Mouse (Mus musculus) urinary bladder, postnatal 4 days (tissue): ENCODE measurements around the gene Pnkp.

Experiments
- DNase-seq, 2 experiments: peaks; one replicate each; pipeline ENCODE4 v3.0.0; 2021 to 2022; ENCODE audit warnings: low spot score in 2 of 2

The Pnkp gene

DNA sequence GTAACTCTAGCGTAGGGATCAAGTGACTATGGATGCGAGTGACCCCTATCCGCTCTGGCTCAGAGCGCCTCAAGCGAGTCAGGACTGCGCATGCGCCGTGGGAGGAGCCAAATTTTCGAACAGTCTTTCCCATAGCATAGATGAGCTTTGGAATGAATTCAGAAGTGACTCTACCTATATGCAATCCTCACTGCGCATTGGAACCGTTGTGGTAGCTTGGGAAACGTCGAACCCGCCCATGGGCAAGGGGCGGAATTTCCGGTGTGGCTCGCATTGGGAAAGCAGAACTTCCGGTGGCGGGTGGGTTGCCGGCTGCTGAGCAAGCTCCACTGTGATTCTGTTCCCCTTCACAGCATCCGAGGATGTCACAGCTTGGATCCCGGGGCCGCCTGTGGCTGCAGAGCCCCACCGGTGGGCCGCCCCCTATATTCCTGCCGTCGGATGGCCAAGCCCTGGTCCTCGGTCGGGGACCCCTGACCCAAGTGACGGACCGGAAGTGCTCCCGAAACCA is at the start of gene Pnkp:
Gene Pnkp (plus strand): TSS at position 98 of the 511 bp plus-strand sequence.
- peak; percentile 80 for DNase-seq

- peak in 1 of 2 experiments; percentile 30 for DNase-seq
Observed at GRCm38 (mm10) chr7:44808927-44809326, 48.0 kb upstream of the Pnkp start.

GRCm38 (mm10) chr7:44809466-44809865 is 47.5 kb upstream of the Pnkp start:
- peak in 1 of 2 experiments; percentile 42 for DNase-seq

GRCm38 (mm10) chr7:44810365-44810764 is 46.6 kb upstream of the Pnkp start:
- DNase-seq: no peak

- DNase-seq: peak in 1 of 2 experiments; percentile 35
Observed at GRCm38 (mm10) chr7:44810819-44811557, 46.0 kb upstream of the Pnkp start.

- peak in 1 of 2 experiments; percentile 55 for DNase-seq
Observed at GRCm38 (mm10) chr7:44812651-44813325, 44.2 kb upstream of the Pnkp start.

GRCm38 (mm10) chr7:44813985-44814384 is 43.0 kb upstream of the Pnkp start:
- peak in 1 of 2 experiments; percentile 22 for DNase-seq

- peak in 1 of 2 experiments; percentile 47 for DNase-seq
Observed at GRCm38 (mm10) chr7:44814423-44814822, 42.5 kb upstream of the Pnkp start.

- peak in 1 of 2 experiments; percentile 53 for DNase-seq
Observed at GRCm38 (mm10) chr7:44814952-44815553, 41.9 kb upstream of the Pnkp start.

- peak; percentile 99 for DNase-seq
Observed at GRCm38 (mm10) chr7:44815721-44816469, 41.0 kb upstream of the Pnkp start, which contains the start of the genes Nup62 and Il4i1. TSS of gene Nup62 (plus strand) at chr7:44816088. TSS of gene Il4i1 (plus strand) at chr7:44816387.

DNA sequence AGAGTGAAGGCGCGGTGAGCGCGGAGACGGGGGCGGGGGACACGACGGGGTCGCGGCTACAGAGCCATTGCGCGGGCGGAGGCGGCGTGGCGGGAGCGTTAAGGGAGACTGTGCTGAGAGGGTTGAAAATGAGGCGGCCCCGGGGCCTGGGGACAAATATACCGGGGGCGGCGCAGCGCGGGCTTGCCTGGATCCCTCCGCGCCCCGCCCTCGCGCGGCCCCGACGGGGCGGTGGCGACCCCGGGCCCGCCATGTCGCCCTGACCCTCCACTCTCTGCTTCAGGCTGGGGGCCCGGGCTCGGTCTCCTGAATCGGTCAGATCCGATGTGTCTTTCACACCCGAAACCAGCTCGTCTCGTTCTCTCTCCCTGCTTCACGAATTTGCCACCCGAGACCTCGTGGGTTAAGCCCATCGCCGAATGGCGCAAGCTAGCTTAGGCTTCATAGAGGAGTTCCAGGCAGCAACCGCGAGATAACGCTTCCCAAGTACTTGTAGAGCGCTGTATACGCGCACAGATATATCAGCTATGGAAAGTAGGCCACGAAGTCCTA is 40.4 kb upstream of the Pnkp start, which contains the start of gene Atf5:
Gene Atf5 (minus strand): TSS at position 189 of the 552 bp plus-strand sequence.
- peak; percentile 73 to 75 for DNase-seq

DNA sequence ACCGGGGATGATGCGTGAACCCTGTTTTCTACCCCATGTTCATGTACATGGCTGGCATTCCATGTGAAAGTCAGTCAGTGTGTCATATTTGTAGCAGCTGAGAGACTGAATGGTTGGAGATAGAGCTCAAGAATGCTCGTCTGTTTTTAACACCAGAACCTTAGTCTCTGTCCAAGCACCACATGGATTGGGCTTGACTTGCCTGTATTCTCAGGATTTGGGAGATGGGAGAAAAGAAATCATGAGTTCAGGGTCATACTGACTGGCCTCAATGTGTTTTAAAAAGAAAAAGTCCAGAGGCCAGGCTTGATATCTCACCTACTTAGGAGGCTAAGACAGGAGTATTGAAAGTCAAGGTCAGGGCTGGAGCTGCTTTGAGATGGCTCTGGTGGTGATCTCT is 39.5 kb upstream of the Pnkp start:
- DNase-seq: no peak

DNA sequence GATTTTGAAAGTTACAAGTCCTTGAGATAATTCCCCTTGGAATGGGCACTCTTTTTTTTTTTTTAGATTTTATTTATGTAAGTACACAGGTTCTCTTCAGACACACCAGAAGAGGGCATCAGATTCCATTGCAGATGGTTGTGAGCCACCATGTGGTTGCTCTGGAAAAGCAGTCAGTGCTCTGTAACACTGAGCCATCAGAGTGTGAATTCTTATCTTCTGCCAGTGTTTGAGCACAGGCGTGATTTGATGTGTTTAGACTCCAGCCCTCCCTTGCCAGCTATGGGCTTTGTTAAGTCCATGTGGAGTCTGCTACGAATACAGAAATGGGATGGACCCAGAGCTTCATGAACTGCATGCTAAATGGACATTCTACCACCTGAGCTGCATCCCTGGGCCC is 38.8 kb upstream of the Pnkp start:
- DNase-seq: peak; percentile 16 to 51

DNA sequence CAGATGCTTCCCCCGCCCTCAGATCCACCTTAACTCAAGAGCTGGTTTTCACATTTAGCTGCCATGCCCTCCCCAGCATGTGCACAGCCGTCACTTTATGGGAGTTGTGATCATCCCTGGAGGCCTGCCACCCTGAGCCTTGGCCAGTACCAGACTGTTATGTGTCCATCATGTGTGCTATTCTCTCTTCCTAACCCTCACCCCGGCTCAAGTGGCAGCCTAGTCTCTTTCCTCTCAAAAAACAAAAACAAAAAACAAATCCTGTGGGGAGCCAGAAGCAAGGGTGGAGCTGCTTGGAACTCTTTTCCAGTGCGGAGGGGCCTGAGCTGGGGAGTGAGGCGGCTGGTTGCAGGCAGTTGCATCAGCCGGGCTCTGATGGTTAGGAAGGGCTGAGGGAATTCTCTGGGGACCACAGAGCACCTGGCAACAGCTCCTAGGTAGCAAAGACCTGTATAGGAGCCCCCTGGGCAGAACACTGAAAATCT is 38.1 kb upstream of the Pnkp start:
- peak; percentile 40 to 71 for DNase-seq

GRCm38 (mm10) chr7:44819391-44819790 is 37.5 kb upstream of the Pnkp start:
- peak in 1 of 2 experiments; percentile 42 for DNase-seq

GRCm38 (mm10) chr7:44819863-44820262 is 37.1 kb upstream of the Pnkp start:
- peak; percentile 15 to 44 for DNase-seq

- peak; percentile 5 to 22 for DNase-seq
Observed at GRCm38 (mm10) chr7:44820525-44820924, 36.4 kb upstream of the Pnkp start.

DNA sequence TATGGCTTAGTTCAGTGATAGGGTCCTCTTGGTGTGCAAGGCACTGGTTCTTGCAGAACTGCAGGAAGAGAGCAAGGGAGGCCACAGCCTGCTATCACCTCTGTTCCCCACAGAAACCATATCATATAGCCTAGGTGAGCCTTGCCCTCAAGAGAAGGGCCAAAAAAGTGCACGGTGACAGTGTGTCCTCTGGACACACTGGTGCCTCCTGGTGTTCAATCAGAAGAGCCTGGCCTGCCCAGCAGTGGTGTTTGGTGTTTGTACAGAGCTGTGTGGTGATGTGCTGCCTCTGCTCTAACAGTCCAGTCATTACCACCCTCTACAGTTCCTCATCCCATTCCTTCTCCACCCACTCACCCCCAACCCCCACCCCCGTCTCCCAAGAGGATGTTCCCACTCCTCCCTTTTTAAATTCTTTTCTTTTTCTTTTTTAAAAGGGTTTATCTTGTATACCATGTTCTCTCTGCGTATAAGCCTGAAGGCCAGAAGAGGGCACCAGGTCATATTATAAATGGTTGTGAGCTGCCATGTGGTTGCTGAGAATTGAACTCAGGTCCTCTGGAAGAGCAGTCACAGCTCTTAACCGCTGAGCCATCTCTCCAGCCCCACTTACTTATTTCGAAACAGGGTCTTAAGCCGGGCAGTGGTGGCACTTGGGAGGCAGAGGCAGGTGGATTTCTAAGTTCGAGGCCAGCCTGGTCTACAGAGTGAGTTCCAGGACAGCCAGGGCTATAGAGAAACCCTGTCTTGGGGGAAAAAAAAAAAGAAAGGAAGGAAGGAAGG is 35.1 kb upstream of the Pnkp start:
- DNase-seq: peak; percentile 13 to 47

DNA sequence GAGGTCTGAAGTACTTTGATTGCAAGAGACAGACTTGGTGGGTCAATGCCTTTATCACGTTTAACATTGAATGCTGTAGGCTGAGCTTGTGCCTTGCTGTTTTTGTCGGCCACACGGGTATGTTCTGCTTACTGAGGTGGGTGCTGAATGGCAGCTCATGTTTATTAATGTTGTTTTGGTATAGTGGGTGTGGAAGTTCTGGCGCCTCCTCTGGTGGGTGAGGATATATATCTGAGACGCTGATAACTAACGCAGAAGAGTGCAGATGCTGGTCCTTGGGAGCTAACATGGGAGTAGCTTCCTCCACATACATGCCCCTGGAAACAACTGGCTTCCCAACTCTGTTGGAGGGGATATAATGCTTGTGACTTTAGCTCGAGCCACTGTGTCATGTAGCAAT is 33.5 kb upstream of the Pnkp start:
- no peak for DNase-seq

DNA sequence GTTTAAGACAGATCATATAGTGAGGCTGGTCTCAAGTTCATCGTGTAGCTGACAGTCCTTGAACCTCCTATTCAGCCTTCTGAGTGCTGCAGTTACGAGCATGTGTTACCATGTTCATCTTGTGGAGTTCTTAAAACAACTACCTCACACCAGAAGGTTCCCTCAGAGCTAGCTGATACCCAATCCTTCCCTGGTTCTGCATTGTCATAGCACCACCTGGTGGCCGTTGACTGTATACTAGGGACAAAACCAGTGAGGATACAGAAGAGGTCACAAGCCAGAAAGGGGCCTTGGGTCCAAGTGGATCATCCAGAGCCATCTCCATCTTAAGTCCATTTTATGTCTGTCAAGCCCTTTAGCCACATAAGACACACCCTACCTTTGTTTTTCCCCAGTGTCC is 32.1 kb upstream of the Pnkp start:
- peak; percentile 56 to 82 for DNase-seq
